Mouse (Mus musculus) testis, postnatal 14 days (tissue): Measurements from ENCODE around the gene Trmt61a.
A peak's percentile ranks its signal among the peaks of the same experiment; 100 is the strongest.
"Not testable (repeated sequence)": the region's sequence is repeated elsewhere in the genome, so short reads cannot be mapped to it uniquely, and the experiment has no call there.

Experiments
- DNase-seq: peaks from one replicate; pipeline ENCODE4 v3.0.0; 2021; ENCODE audit warnings: low spot score

The Trmt61a gene

GRCm38 (mm10) chr12:111698346-111698913 lies 20.5 kb downstream of the Trmt61a start:
- DNase-seq, result no peak

GRCm38 (mm10) chr12:111699542-111699941 lies 21.6 kb downstream of the Trmt61a start:
- no peak for DNase-seq

GRCm38 (mm10) chr12:111700920-111701458 lies 23.1 kb downstream of the Trmt61a start:
- no peak for DNase-seq

GRCm38 (mm10) chr12:111703301-111703700 lies 25.4 kb downstream of the Trmt61a start:
- no peak for DNase-seq

GRCm38 (mm10) chr12:111704609-111705008 lies 26.7 kb downstream of the Trmt61a start:
- peak; percentile 52 for DNase-seq

GRCm38 (mm10) chr12:111705186-111705973 lies 27.5 kb downstream of the Trmt61a start:
- no peak for DNase-seq

GRCm38 (mm10) chr12:111708181-111708580 lies 30.3 kb downstream of the Trmt61a start:
- DNase-seq, result no peak

- DNase-seq, result no peak
These were observed 32.2 kb downstream of the Trmt61a start for GRCm38 (mm10) chr12:111710091-111710490.

- DNase-seq, result peak; percentile 41
These were observed 34.6 kb downstream of the Trmt61a start for GRCm38 (mm10) chr12:111712476-111712875.

- peak; percentile 91 for DNase-seq
These were observed 35.2 kb downstream of the Trmt61a start, which contains the start of the genes Bag5 and Apopt1 for GRCm38 (mm10) chr12:111713004-111713651. Gene Bag5 (minus strand): TSS chr12:111713257. Gene Apopt1 (plus strand): TSS chr12:111713261.

- not testable (repeated sequence) for DNase-seq
These were observed 36.0 kb downstream of the Trmt61a start for GRCm38 (mm10) chr12:111713880-111714279.

- no peak for DNase-seq
These were observed 38.6 kb downstream of the Trmt61a start for GRCm38 (mm10) chr12:111716505-111716904.

- DNase-seq, result no peak
These were observed 40.8 kb downstream of the Trmt61a start for GRCm38 (mm10) chr12:111718656-111719055.

- no peak for DNase-seq
These were observed 42.3 kb downstream of the Trmt61a start for GRCm38 (mm10) chr12:111720222-111720621.

- DNase-seq, result no peak
These were observed 44.7 kb downstream of the Trmt61a start for GRCm38 (mm10) chr12:111722654-111723053.

- DNase-seq, result no peak
These were observed 46.9 kb downstream of the Trmt61a start for GRCm38 (mm10) chr12:111724638-111725337.

GRCm38 (mm10) chr12:111725338-111726121 lies 47.6 kb downstream of the Trmt61a start:
- no peak for DNase-seq

GRCm38 (mm10) chr12:111726122-111726463 lies 48.2 kb downstream of the Trmt61a start:
- DNase-seq, result no peak

- no peak for DNase-seq
These were observed 50.1 kb downstream of the Trmt61a start for GRCm38 (mm10) chr12:111727956-111728355.

- DNase-seq, result peak; percentile 80
These were observed 54.2 kb downstream of the Trmt61a start for GRCm38 (mm10) chr12:111731822-111732807.
